ENCODE assay signal across 30 mouse cellular contexts in the genomic region with DNA sequence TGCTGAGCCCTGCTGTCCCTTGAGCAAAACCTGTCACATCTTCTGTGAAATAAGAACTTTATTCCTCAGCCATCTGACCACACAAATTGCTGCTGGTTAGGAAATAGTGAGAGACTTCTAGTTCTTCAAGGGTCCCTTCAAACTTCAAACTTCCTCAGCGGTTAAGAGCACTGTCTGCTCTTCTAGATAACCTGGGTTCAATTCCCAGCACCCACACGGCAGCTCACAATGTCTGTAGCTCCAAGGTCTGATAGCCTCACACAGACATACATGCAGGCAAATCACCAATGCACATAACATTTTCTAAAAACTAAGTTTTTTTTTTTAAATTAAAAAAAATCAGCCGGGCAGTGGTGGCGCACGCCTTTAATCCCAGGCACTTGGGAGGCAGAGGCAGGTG.
"Had no signal": no experiment of that assay in that cellular context is flagged by ENCODE, and none has a peak within 500 bp of the region (broad histone marks: within the 10 kb centered on the region; RNA-seq: fewer than 3 reads in every experiment).

No protein-coding gene starts in this region.

- H3K4me1 ChIP-seq: limb, embryonic 15.5 days; liver, embryonic 12.5 days; liver, embryonic 13.5 days; liver, embryonic 15.5 days had no signal

- ATAC-seq: liver, embryonic 12.5 days; liver, postnatal 0 days; lung, postnatal 0 days; midbrain, embryonic 13.5 days; midbrain, embryonic 15.5 days; midbrain, embryonic 16.5 days had no signal

- H3K9ac ChIP-seq: limb, embryonic 12.5 days; limb, embryonic 13.5 days; limb, embryonic 15.5 days; liver, embryonic 12.5 days; liver, embryonic 13.5 days; liver, embryonic 14.5 days; liver, embryonic 15.5 days; liver, postnatal 0 days; lung, embryonic 14.5 days; lung, embryonic 15.5 days; midbrain, embryonic 12.5 days; midbrain, embryonic 13.5 days; midbrain, embryonic 15.5 days; neural tube, embryonic 12.5 days had no signal

- H3K4me2 ChIP-seq: limb, embryonic 12.5 days; limb, embryonic 13.5 days; limb, embryonic 15.5 days; liver, embryonic 11.5 days; liver, embryonic 12.5 days; liver, embryonic 13.5 days; liver, embryonic 15.5 days; lung, embryonic 14.5 days; lung, embryonic 15.5 days; midbrain, embryonic 11.5 days; midbrain, embryonic 12.5 days; midbrain, embryonic 13.5 days; midbrain, embryonic 15.5 days; neural tube, embryonic 12.5 days had no signal

- H3K27ac ChIP-seq: limb, embryonic 10.5 days; limb, embryonic 12.5 days; limb, embryonic 13.5 days; limb, embryonic 15.5 days; liver, embryonic 12.5 days; liver, embryonic 13.5 days; liver, embryonic 14.5 days; liver, embryonic 15.5 days; lung, embryonic 15.5 days; macrophage; midbrain, embryonic 10.5 days; midbrain, embryonic 12.5 days; midbrain, embryonic 13.5 days; midbrain, embryonic 15.5 days; neural tube, embryonic 12.5 days had no signal

- H3K4me3 ChIP-seq: limb, embryonic 10.5 days; limb, embryonic 12.5 days; limb, embryonic 13.5 days; limb, embryonic 15.5 days; liver, embryonic 12.5 days; liver, embryonic 13.5 days; liver, embryonic 15.5 days; lung, embryonic 15.5 days; midbrain, embryonic 10.5 days; midbrain, embryonic 12.5 days; midbrain, embryonic 13.5 days; midbrain, embryonic 15.5 days; myocyte; neural tube, embryonic 12.5 days had no signal

- H3K9me3 ChIP-seq: limb, embryonic 10.5 days; limb, embryonic 13.5 days; limb, embryonic 15.5 days; liver, embryonic 12.5 days; liver, embryonic 13.5 days; liver, embryonic 15.5 days; lung, embryonic 15.5 days; midbrain, embryonic 13.5 days; midbrain, embryonic 15.5 days; neural tube, embryonic 12.5 days had no signal

- H3K27me3 ChIP-seq: limb, embryonic 13.5 days; liver, embryonic 12.5 days; liver, embryonic 13.5 days; liver, embryonic 15.5 days; lung, embryonic 15.5 days; midbrain, embryonic 13.5 days; midbrain, embryonic 15.5 days; neural tube, embryonic 12.5 days had no signal

- H3K36me3 ChIP-seq: limb, embryonic 10.5 days; limb, embryonic 12.5 days; limb, embryonic 13.5 days; limb, embryonic 15.5 days; liver, embryonic 12.5 days; liver, embryonic 13.5 days; liver, embryonic 15.5 days; lung, embryonic 15.5 days; midbrain, embryonic 10.5 days; midbrain, embryonic 12.5 days; midbrain, embryonic 13.5 days; midbrain, embryonic 15.5 days; neural tube, embryonic 12.5 days had no signal

- DNase-seq: left cerebral cortex, postnatal 4 days; liver; liver, embryonic 13.5 days; liver, postnatal 0 days; lung, adult 18-20 months; lung, adult 2 months; lung, embryonic 14.5 days; lung, postnatal 10 days; lung, postnatal 36 days; lung, postnatal 4 days; midbrain, embryonic 14.5 days had no signal
